Mouse (Mus musculus): Measurements from ENCODE around the gene Qrich1.

DNA sequence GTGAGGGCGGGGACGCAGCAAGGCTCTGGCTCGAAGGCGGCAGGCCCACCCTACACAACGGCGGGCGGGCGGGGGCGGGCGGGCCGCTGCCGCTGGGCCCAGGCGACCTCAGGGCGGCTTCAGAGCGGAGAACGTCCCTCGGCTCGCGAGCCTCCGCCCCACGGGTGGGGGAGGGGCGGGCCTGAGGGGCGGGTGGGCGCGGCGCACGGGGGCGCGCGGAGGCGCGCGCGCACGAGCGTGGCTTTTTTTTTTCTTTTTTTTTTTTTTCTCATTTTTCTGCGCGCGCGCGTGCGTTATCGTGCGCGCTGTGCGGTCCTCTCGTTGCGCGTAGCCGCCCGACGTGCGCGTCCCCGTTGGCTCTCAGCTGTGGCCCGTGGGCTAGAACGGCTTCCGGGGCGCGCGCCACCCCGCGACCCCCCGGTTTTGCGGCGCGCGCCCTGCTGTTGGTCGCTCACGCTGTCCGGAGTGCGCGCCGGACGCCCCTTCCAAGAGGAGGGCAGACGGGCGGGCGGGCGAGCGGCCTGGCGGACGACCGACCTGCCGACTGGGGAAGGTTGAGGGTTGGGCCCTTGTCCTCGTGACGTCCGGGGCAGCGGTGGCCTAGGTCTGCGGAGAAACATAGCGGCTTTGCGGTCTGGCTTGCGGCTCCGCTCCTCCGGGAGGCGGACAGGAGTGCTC is 786 bp downstream of the Qrich1 start:
- no peak for TF ChIP-seq USF1 (IDR thresholded peaks at IDR 0.05; ENCODE audit: low read depth)
- no peak for TF ChIP-seq POLR2A (IDR thresholded peaks at IDR 0.05; ENCODE audit: insufficient read length, low read depth)
- TF ChIP-seq MYOG (IDR thresholded peaks at IDR 0.05; ENCODE audit: control insufficient read depth in 1 of 3, insufficient read depth in 1 of 3, insufficient read length in 2 of 3, low read depth in 2 of 3), result peak in 2 of 3 experiments; percentile 10 to 20
- TF ChIP-seq E2F4 (IDR thresholded peaks at IDR 0.05; ENCODE audit: insufficient read depth), result no peak
- TF ChIP-seq MAX (IDR thresholded peaks at IDR 0.05; ENCODE audit: low read depth), result no peak
- no peak for TF ChIP-seq CEBPB (IDR thresholded peaks at IDR 0.05; ENCODE audit: insufficient read depth, poor library complexity, severe bottlenecking)
- TF ChIP-seq POLR2AphosphoS2 (IDR thresholded peaks at IDR 0.05; ENCODE audit: insufficient read length, low read depth), result peak; percentile 46
- TF ChIP-seq MYOD1 (IDR thresholded peaks at IDR 0.05; ENCODE audit: control insufficient read depth in 1 of 3, insufficient read length in 2 of 3, low read depth in 2 of 3), result no peak
- no peak for TF ChIP-seq REST (IDR thresholded peaks at IDR 0.05; ENCODE audit: insufficient read depth, insufficient read length)
